Mouse (Mus musculus) hindbrain, embryonic 11.5 days (tissue): Measurements from ENCODE around the gene St6galnac3. TPM values are rescaled to one million over a fixed set of nuclear protein-coding genes. Genes with fewer than 3 reads are reported as not detected.

Experiments used
- ATAC-seq: fragments of 200-750 bp; cut with Nextera tagmentation; 2 replicates; pipeline ENCODE4 v1.8.0; 2017; ENCODE audit warnings: mild to moderate bottlenecking, moderate TSS enrichment, moderate library complexity; ENCODE audit not compliant: low FRiP score
- DNase-seq: peaks from one replicate; pipeline ENCODE4 v3.0.0-alpha.2; 2015; ENCODE audit warnings: low spot score
- H3K27ac ChIP-seq: fragments of 300-500 bp; sonication (generic); 2 replicates; pipeline ENCODE4 v1.5.1; 2014; ENCODE audit warnings: mild to moderate bottlenecking, low read depth, low read length
- H3K27me3 ChIP-seq: fragments of 300-500 bp; sonication (generic); 2 replicates; pipeline ENCODE4 v1.6.1; 2014; ENCODE audit warnings: mild to moderate bottlenecking, low read length, moderate library complexity, mixed read lengths; ENCODE audit not compliant: control insufficient read depth, insufficient read depth
- H3K36me3 ChIP-seq: fragments of 300-500 bp; sonication (generic); 2 replicates; pipeline ENCODE4 v1.6.1; 2014; ENCODE audit warnings: mild to moderate bottlenecking, low read length, moderate library complexity, mixed read lengths; ENCODE audit not compliant: control insufficient read depth, insufficient read depth
- H3K4me1 ChIP-seq: fragments of 300-500 bp; sonication (generic); replicated peaks from 2 replicates; pipeline ENCODE4 v1.6.1; 2014; ENCODE audit warnings: low read length, mixed read lengths; ENCODE audit not compliant: control insufficient read depth, insufficient read depth
- H3K4me2 ChIP-seq: fragments of 300-500 bp; sonication (generic); replicated peaks from 2 replicates; pipeline ENCODE4 v1.6.1; 2014; ENCODE audit warnings: mild to moderate bottlenecking, low read depth, low read length
- H3K4me3 ChIP-seq: fragments of 300-500 bp; sonication (generic); 2 replicates; pipeline ENCODE4 v1.5.1; 2014; ENCODE audit warnings: low read depth, low read length
- H3K9ac ChIP-seq: fragments of 300-500 bp; sonication (generic); 2 replicates; pipeline ENCODE4 v1.6.1; 2014; ENCODE audit warnings: low read depth, low read length
- H3K9me3 ChIP-seq: fragments of 300-500 bp; sonication (generic); 2 replicates; pipeline ENCODE4 v1.6.1; 2016; ENCODE audit warnings: low read length; ENCODE audit not compliant: control insufficient read depth
- WGBS: fragments of 180-500 bp; shearing (Covaris S2); extraction: QIAGEN DNeasy Blood & Tissue Kit; methylation state at CpG from one replicate; pipeline ENCODE4 v1.1.7; 2014; 5-methylcytosine and 5-hydroxymethylcytosine counted together
- polyA plus RNA-seq: library from polyadenylated mRNA; unstranded; fragments of >200 nt; fragmentation: Nextera tagmentation; extraction: Ambion mirVana; gene quantifications from 2 replicates; pipeline ENCODE4 v1.2.1, GENCODE M21; 2014

St6galnac3 gene
- polyA plus RNA-seq, 1 experiment from 2014 or later = 34.8 TPM

GRCm38 (mm10) chr3:153174336-153175033, 550.5 kb downstream of the St6galnac3 start:
- Histone ChIP-seq H3K9me3 (no peaks in the 10 kb centered on the region), H3K27me3 (no peaks in the 10 kb centered on the region), H3K4me1 (no peaks in the 10 kb centered on the region), H3K9ac (no peak overlapping the region), H3K4me2 (no peak overlapping the region), H3K27ac (no peak overlapping the region), H3K36me3 (no peaks in the 10 kb centered on the region), H3K4me3 (no peak overlapping the region)
- 84% methylated on average over 11 of the region's 11 CpGs for WGBS
- DNase-seq (no peak), ATAC-seq (no peak)

GRCm38 (mm10) chr3:153173567-153173966, 551.4 kb downstream of the St6galnac3 start:
- Histone ChIP-seq H3K27me3 (no peaks in the 10 kb centered on the region), H3K9ac (no peak overlapping the region), H3K27ac (no peak overlapping the region), H3K4me1 (no peaks in the 10 kb centered on the region), H3K9me3 (no peaks in the 10 kb centered on the region), H3K36me3 (no peaks in the 10 kb centered on the region), H3K4me3 (no peak overlapping the region), H3K4me2 (no peak overlapping the region)
- ATAC-seq (no peak), DNase-seq (no peak)
- 91% methylated on average over 2 of the region's 2 CpGs for WGBS

GRCm38 (mm10) chr3:153170146-153170545, 554.8 kb downstream of the St6galnac3 start:
- no peak overlapping the region for H3K4me3 ChIP-seq
- H3K9ac ChIP-seq = no peak overlapping the region
- no peaks in the 10 kb centered on the region for H3K36me3 ChIP-seq
- no peak for ATAC-seq
- no peak for DNase-seq
- H3K9me3 ChIP-seq = no peaks in the 10 kb centered on the region
- H3K4me1 ChIP-seq = no peaks in the 10 kb centered on the region
- no peaks in the 10 kb centered on the region for H3K27me3 ChIP-seq
- 89% methylated on average over 4 of the region's 4 CpGs for WGBS
- no peak overlapping the region for H3K4me2 ChIP-seq
- no peak overlapping the region for H3K27ac ChIP-seq

GRCm38 (mm10) chr3:153169744-153170143, 555.2 kb downstream of the St6galnac3 start:
- DNase-seq = no peak
- peak; percentile 47 for ATAC-seq
- H3K4me3 ChIP-seq = no peak overlapping the region
- H3K27me3 ChIP-seq = no peaks in the 10 kb centered on the region
- WGBS = 74% methylated on average over 11 of the region's 11 CpGs
- H3K27ac ChIP-seq = no peak overlapping the region
- no peaks in the 10 kb centered on the region for H3K9me3 ChIP-seq
- H3K4me1 ChIP-seq = no peaks in the 10 kb centered on the region
- H3K36me3 ChIP-seq = no peaks in the 10 kb centered on the region
- no peak overlapping the region for H3K4me2 ChIP-seq
- H3K9ac ChIP-seq = no peak overlapping the region

- 75% methylated on average over 9 of the region's 9 CpGs for WGBS
- Histone ChIP-seq H3K4me2 (no peak overlapping the region), H3K36me3 (no peaks in the 10 kb centered on the region), H3K4me3 (no peak overlapping the region), H3K27me3 (no peaks in the 10 kb centered on the region), H3K9ac (no peak overlapping the region), H3K9me3 (no peaks in the 10 kb centered on the region), H3K27ac (no peak overlapping the region), H3K4me1 (no peaks in the 10 kb centered on the region)
- no peak for DNase-seq
- no peak for ATAC-seq
These were observed 563.3 kb downstream of the St6galnac3 start for GRCm38 (mm10) chr3:153161676-153162075.

- Histone ChIP-seq H3K9me3 (no peaks in the 10 kb centered on the region), H3K27me3 (no peaks in the 10 kb centered on the region), H3K9ac (no peak overlapping the region), H3K27ac (no peak overlapping the region), H3K36me3 (no peaks in the 10 kb centered on the region), H3K4me1 (no peaks in the 10 kb centered on the region), H3K4me3 (no peak overlapping the region), H3K4me2 (no peak overlapping the region)
- WGBS = 86% methylated on average over 5 of the region's 5 CpGs
- ATAC-seq = no peak
- no peak for DNase-seq
These were observed 564.3 kb downstream of the St6galnac3 start for GRCm38 (mm10) chr3:153160683-153161082.

- H3K27me3 ChIP-seq = no peaks in the 10 kb centered on the region
- ATAC-seq (peak; percentile 64; the same call in 1 of the 2 replicates), DNase-seq (no peak)
- no peak overlapping the region for H3K4me3 ChIP-seq
- H3K4me2 ChIP-seq = no peak overlapping the region
- no peak overlapping the region for H3K27ac ChIP-seq
- H3K36me3 ChIP-seq = no peaks in the 10 kb centered on the region
- no peak overlapping the region for H3K9ac ChIP-seq
- no peaks in the 10 kb centered on the region for H3K9me3 ChIP-seq
- WGBS = 32% methylated on average over 2 of the region's 2 CpGs
- H3K4me1 ChIP-seq = no peaks in the 10 kb centered on the region
These were observed 576.1 kb downstream of the St6galnac3 start for GRCm38 (mm10) chr3:153148887-153149286.

Other genes with a start within 250 kb of the St6galnac3 start
- 0.25 and 0.86 TPM in 2 replicates for gene Asb17, start 119.0 kb upstream of the St6galnac3 start, polyA plus RNA-seq
- gene Msh4, start 181.0 kb upstream of the St6galnac3 start, polyA plus RNA-seq = 0.05 and 0.08 TPM in 2 replicates
- 41.8 and 43.6 TPM in 2 replicates for gene Rabggtb, start 187.8 kb upstream of the St6galnac3 start, polyA plus RNA-seq
- gene Acadm, start 219.5 kb upstream of the St6galnac3 start, polyA plus RNA-seq = 55.0 and 63.6 TPM in 2 replicates
- 6.2 and 8.1 TPM in 2 replicates for gene Slc44a5, start 248.3 kb upstream of the St6galnac3 start, polyA plus RNA-seq